Mouse (Mus musculus) small intestine, adult 2 months (tissue): Measurements from ENCODE around the gene Cchcr1.

Experiments used
- CTCF ChIP-seq: fragments of 200-500 bp; IDR thresholded peaks from 2 replicates; pipeline ENCODE4 v1.5.1; 2012; ENCODE audit warnings: low read depth, mild to moderate bottlenecking, control low read depth, inconsistent platforms, low read length, moderate library complexity, mixed read lengths; ENCODE audit not compliant: insufficient replicate concordance, insufficient read length; ENCODE audit errors: extremely low read depth
- POLR2A ChIP-seq: fragments of 200-500 bp; IDR thresholded peaks from 2 replicates; pipeline ENCODE4 v1.6.1; 2012; ENCODE audit warnings: low read depth, mild to moderate bottlenecking, control low read depth, inconsistent platforms, low read length, moderate library complexity

GRCm38 (mm10) chr17:35486726-35487125 is 30.2 kb upstream of the Cchcr1 start:
- no peak for TF ChIP-seq POLR2A
- no peak for TF ChIP-seq CTCF
